Mouse (Mus musculus): ENCODE results near the gene Pebp1.
A peak's percentile ranks its signal among the peaks of the same experiment; 100 is the strongest.
"Not testable (repeated sequence)": the region's sequence is repeated elsewhere in the genome, so short reads cannot be mapped to it uniquely, and the experiment has no call there.

The Pebp1 gene

GRCm38 (mm10) chr5:117286831-117287822, at the start of gene Pebp1:
Gene Pebp1 (minus strand): TSS chr5:117287625.
- DNase-seq (ENCODE audit: low read depth, low spot score) = peak; percentile 96

- no peak for DNase-seq (ENCODE audit: low read depth, low spot score)
These were observed 43.0 kb upstream of the Pebp1 start for GRCm38 (mm10) chr5:117330457-117330856.

- no peak for DNase-seq (ENCODE audit: low read depth, low spot score)
These were observed 39.0 kb upstream of the Pebp1 start for GRCm38 (mm10) chr5:117326408-117326807.

GRCm38 (mm10) chr5:117323751-117324150, 36.3 kb upstream of the Pebp1 start:
- DNase-seq (ENCODE audit: low read depth, low spot score) = no peak

- DNase-seq (ENCODE audit: low read depth, low spot score) = peak; percentile 53
These were observed 31.6 kb upstream of the Pebp1 start, which contains the start of gene Vsig10 for GRCm38 (mm10) chr5:117318741-117319629. Gene Vsig10 (plus strand): TSS chr5:117319083.

- no peak for DNase-seq (ENCODE audit: low read depth, low spot score)
These were observed 27.4 kb upstream of the Pebp1 start for GRCm38 (mm10) chr5:117314587-117315428.

- DNase-seq (ENCODE audit: low read depth, low spot score) = no peak
These were observed 26.5 kb upstream of the Pebp1 start for GRCm38 (mm10) chr5:117313909-117314308.

GRCm38 (mm10) chr5:117313420-117313819, 26.0 kb upstream of the Pebp1 start:
- peak; percentile 57 for DNase-seq (ENCODE audit: low read depth, low spot score)

GRCm38 (mm10) chr5:117307699-117308098, 20.3 kb upstream of the Pebp1 start:
- DNase-seq (ENCODE audit: low read depth, low spot score) = peak; percentile 85

- no peak for DNase-seq (ENCODE audit: low read depth, low spot score)
These were observed 19.4 kb upstream of the Pebp1 start for GRCm38 (mm10) chr5:117306826-117307225.

GRCm38 (mm10) chr5:117305754-117306153, 18.3 kb upstream of the Pebp1 start:
- no peak for DNase-seq (ENCODE audit: low read depth, low spot score)

- DNase-seq (ENCODE audit: low read depth, low spot score) = peak; percentile 84
These were observed 17.5 kb upstream of the Pebp1 start for GRCm38 (mm10) chr5:117304947-117305346.

- no peak for DNase-seq (ENCODE audit: low read depth, low spot score)
These were observed 16.5 kb upstream of the Pebp1 start for GRCm38 (mm10) chr5:117303691-117304579.

- DNase-seq (ENCODE audit: low read depth, low spot score) = no peak
These were observed 15.5 kb upstream of the Pebp1 start for GRCm38 (mm10) chr5:117302899-117303298.

GRCm38 (mm10) chr5:117295011-117295410, 7.6 kb upstream of the Pebp1 start:
- no peak for DNase-seq (ENCODE audit: low read depth, low spot score)

GRCm38 (mm10) chr5:117293776-117294175, 6.4 kb upstream of the Pebp1 start:
- DNase-seq (ENCODE audit: low read depth, low spot score) = not testable (repeated sequence)

GRCm38 (mm10) chr5:117292547-117292946, 5.1 kb upstream of the Pebp1 start:
- no peak for DNase-seq (ENCODE audit: low read depth, low spot score)

- no peak for DNase-seq (ENCODE audit: low read depth, low spot score)
These were observed 3.9 kb upstream of the Pebp1 start for GRCm38 (mm10) chr5:117291312-117291711.

- peak; percentile 40 for DNase-seq (ENCODE audit: low read depth, low spot score)
These were observed 2.7 kb upstream of the Pebp1 start for GRCm38 (mm10) chr5:117290081-117290480.

GRCm38 (mm10) chr5:117289646-117290045, 2.2 kb upstream of the Pebp1 start:
- no peak for DNase-seq (ENCODE audit: low read depth, low spot score)

Measured in CD4-positive, CD25-positive, alpha-beta regulatory T cell, adult 2 months (primary cell).